Mouse (Mus musculus): ENCODE results near the gene Kcnh5. TPM values are rescaled to one million over a fixed set of nuclear protein-coding genes. Genes with fewer than 3 reads are reported as not detected.

The Kcnh5 gene
- polyA plus RNA-seq, 1 experiment: 0.09 TPM

DNA sequence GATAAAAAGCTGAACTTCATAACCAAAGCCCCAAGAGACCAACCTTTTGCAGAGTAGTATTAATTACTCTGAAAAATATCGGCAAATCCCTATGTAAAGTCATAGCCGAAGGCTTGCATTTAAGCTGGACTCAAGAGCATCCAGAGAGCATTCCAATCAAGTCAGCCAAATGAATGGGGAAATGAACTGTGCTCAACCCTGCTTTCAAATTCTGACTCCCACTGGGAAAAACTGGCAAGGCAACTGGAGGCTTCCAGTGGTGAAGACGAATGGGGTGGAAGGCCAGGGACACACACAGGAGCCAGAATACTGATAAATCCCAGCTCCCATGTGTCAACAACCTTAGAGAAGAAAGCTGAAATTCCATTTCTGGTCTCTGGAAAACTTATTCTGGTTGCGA lies 115.4 kb downstream of the Kcnh5 start:
- Histone ChIP-seq H3K4me3 (ENCODE audit: insufficient read depth, low read depth, low read length) (no peak overlapping the region), H3K36me3 (ENCODE audit: control insufficient read depth, insufficient read depth, low read length) (no peaks in the 10 kb centered on the region), H3K27ac (ENCODE audit: insufficient read depth, low read depth, low read length) (no peak overlapping the region), H3K4me1 (ENCODE audit: control insufficient read depth, insufficient read depth, low read length) (no peaks in the 10 kb centered on the region), H3K27me3 (replicated peaks; ENCODE audit: control insufficient read depth, insufficient read depth, low read length) (no peaks in the 10 kb centered on the region)
- no peak for DNase-seq
- no peak for TF ChIP-seq CTCF (conservative IDR thresholded peaks at IDR 0.05; ENCODE audit: insufficient read depth, insufficient read length, low read depth, low read length)
- no peak for TF ChIP-seq POLR2A (IDR thresholded peaks at IDR 0.05; ENCODE audit: low read depth, low read length)
- 71% methylated on average over 4 of the region's 4 CpGs for WGBS

DNA sequence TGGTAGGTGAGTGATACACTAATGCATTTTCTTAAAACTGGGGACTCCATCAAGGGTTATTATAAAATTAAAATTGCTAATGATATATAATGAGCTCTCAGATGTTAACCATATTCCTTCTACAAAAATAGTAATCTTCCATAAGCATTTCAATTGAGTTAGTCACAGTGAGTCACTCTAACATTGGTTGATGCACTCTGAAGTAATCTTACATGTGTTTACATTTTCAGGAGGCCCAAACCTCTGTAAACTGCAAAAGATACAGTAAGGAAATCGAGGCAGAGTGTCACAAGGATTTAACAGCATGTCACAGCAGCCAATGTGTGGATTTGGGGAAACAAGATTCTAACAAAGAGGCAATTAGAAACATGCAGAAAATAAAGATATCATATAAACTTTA lies 123.4 kb downstream of the Kcnh5 start:
- Histone ChIP-seq H3K27me3 (replicated peaks; ENCODE audit: control insufficient read depth, insufficient read depth, low read length) (no peaks in the 10 kb centered on the region), H3K4me3 (ENCODE audit: insufficient read depth, low read depth, low read length) (no peak overlapping the region), H3K36me3 (ENCODE audit: control insufficient read depth, insufficient read depth, low read length) (no peaks in the 10 kb centered on the region), H3K27ac (ENCODE audit: insufficient read depth, low read depth, low read length) (no peak overlapping the region), H3K4me1 (ENCODE audit: control insufficient read depth, insufficient read depth, low read length) (no peaks in the 10 kb centered on the region)
- no peak for DNase-seq
- TF ChIP-seq POLR2A (IDR thresholded peaks at IDR 0.05; ENCODE audit: low read depth, low read length): no peak
- TF ChIP-seq CTCF (conservative IDR thresholded peaks at IDR 0.05; ENCODE audit: insufficient read depth, insufficient read length, low read depth, low read length): no peak
- WGBS: 67% methylated on average over 1 of the region's 1 CpGs

DNA sequence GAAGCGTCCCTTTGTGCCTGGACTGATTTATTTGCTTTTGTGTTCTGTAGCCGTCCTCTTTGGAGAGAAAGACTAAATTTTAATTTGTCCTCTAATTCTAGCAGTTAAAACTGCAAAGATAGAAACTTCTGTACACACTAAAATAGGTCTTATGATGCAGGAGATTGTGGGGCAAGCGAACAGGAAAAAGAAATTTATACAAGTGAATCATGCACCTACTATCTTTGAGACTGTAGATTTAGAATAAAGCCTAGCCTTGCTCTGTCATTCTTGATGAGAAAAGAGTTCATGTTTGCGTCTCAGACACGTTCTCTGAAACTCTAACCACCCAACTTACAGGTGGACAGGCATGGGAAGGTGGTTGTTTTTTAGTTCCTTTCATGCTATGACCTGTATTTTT lies 140.4 kb downstream of the Kcnh5 start:
- Histone ChIP-seq H3K4me1 (ENCODE audit: control insufficient read depth, insufficient read depth, low read length) (no peaks in the 10 kb centered on the region), H3K4me3 (ENCODE audit: insufficient read depth, low read depth, low read length) (no peak overlapping the region), H3K27me3 (replicated peaks; ENCODE audit: control insufficient read depth, insufficient read depth, low read length) (no peaks in the 10 kb centered on the region), H3K36me3 (ENCODE audit: control insufficient read depth, insufficient read depth, low read length) (no peaks in the 10 kb centered on the region), H3K27ac (ENCODE audit: insufficient read depth, low read depth, low read length) (no peak overlapping the region)
- no peak for DNase-seq
- 75% methylated on average over 5 of the region's 5 CpGs for WGBS
- no peak for TF ChIP-seq CTCF (conservative IDR thresholded peaks at IDR 0.05; ENCODE audit: insufficient read depth, insufficient read length, low read depth, low read length)
- no peak for TF ChIP-seq POLR2A (IDR thresholded peaks at IDR 0.05; ENCODE audit: low read depth, low read length)

DNA sequence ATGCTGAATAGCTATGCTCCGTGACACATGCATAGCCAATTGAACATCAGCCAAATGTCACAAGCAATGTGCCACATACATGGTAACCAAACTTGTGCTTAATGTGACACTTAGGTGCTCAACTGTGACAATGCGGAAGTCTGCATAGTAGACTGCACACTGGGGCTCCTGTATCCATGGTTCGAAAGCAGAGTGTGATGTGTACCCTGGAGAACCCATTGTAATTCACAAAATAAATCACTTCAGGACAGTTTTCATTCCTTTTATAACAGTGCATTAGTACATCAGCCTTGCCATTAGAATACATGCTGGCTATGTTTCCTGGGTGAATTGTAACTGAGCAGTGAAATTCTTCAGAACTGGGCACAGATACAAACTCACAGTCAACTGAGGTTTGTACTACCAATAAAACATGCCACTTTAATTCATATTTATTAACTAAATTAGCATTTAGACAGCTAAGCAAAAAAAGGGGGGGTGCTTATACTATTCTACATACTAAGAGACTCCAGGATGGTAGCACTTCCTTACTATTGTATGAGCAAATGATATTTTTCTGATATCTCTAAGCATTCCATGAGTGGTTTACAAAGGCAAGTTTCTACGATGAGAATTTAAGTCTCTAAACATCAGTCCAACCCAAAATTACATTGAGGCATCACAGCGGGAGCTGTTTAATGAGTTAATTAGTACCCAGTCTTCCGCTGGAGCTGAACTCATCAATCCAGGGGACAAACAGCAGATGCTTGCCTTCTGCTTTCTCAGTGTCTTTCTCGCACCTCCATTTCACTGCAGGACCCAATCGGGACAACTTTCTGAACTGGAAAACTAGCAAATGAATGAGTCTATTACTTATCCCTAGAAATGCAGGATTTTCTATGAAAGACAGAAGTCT lies 144.9 kb downstream of the Kcnh5 start:
- DNase-seq: no peak
- Histone ChIP-seq H3K27me3 (replicated peaks; ENCODE audit: control insufficient read depth, insufficient read depth, low read length) (no peaks in the 10 kb centered on the region), H3K4me1 (ENCODE audit: control insufficient read depth, insufficient read depth, low read length) (no peaks in the 10 kb centered on the region), H3K36me3 (ENCODE audit: control insufficient read depth, insufficient read depth, low read length) (no peaks in the 10 kb centered on the region), H3K27ac (ENCODE audit: insufficient read depth, low read depth, low read length) (no peak overlapping the region), H3K4me3 (ENCODE audit: insufficient read depth, low read depth, low read length) (no peak overlapping the region)
- 69% methylated on average over 8 of the region's 8 CpGs for WGBS
- TF ChIP-seq CTCF (conservative IDR thresholded peaks at IDR 0.05; ENCODE audit: insufficient read depth, insufficient read length, low read depth, low read length): no peak
- TF ChIP-seq POLR2A (IDR thresholded peaks at IDR 0.05; ENCODE audit: low read depth, low read length): no peak

DNA sequence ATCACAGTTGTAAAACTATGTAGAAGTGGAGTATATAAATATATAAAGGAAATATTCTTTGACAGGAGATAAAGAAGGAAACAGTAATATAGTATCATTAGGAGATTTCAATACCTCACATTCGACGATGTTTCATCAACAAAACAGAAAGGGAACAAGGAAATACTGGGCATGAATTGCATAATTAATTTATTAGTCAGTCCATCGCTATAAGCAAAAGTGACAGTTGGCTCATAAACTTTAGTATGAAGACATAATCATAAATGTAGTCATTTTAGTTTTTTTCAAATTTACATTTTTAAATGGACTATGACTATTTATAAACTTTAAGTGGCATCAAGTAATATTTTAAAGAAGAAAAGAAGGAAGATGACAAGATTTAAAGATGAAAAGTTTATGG lies 205.9 kb downstream of the Kcnh5 start:
- Histone ChIP-seq H3K27me3 (replicated peaks; ENCODE audit: control insufficient read depth, insufficient read depth, low read length) (no peaks in the 10 kb centered on the region), H3K4me1 (ENCODE audit: control insufficient read depth, insufficient read depth, low read length) (no peaks in the 10 kb centered on the region), H3K27ac (ENCODE audit: insufficient read depth, low read depth, low read length) (no peak overlapping the region), H3K4me3 (ENCODE audit: insufficient read depth, low read depth, low read length) (no peak overlapping the region), H3K36me3 (ENCODE audit: control insufficient read depth, insufficient read depth, low read length) (no peaks in the 10 kb centered on the region)
- no peak for DNase-seq
- no peak for TF ChIP-seq POLR2A (IDR thresholded peaks at IDR 0.05; ENCODE audit: low read depth, low read length)
- no peak for TF ChIP-seq CTCF (conservative IDR thresholded peaks at IDR 0.05; ENCODE audit: insufficient read depth, insufficient read length, low read depth, low read length)
- WGBS: 85% methylated on average over 3 of the region's 3 CpGs

DNA sequence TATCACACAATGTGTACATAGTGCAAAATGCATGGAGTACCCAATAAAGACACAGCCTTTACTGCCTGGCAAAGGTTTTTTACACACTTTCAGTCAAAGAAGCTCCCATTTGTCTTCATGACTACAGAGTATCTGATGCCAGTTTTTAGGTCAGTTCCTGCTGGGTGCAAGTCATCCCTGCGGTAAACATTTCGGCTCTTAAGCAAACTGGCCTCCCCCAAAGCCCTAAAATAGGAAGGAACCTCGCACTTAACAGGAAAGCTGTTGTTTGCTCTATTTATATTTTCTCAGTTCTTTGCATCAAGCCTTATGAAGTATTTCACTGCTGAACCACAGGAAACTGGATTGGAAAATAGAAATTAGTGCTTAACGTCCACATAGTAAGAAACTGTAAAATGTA lies 207.7 kb downstream of the Kcnh5 start:
- no peak overlapping the region for H3K27ac ChIP-seq (ENCODE audit: insufficient read depth, low read depth, low read length)
- no peak overlapping the region for H3K4me3 ChIP-seq (ENCODE audit: insufficient read depth, low read depth, low read length)
- WGBS: 49% methylated on average over 4 of the region's 4 CpGs
- no peaks in the 10 kb centered on the region for H3K36me3 ChIP-seq (ENCODE audit: control insufficient read depth, insufficient read depth, low read length)
- H3K27me3 ChIP-seq (replicated peaks; ENCODE audit: control insufficient read depth, insufficient read depth, low read length): no peaks in the 10 kb centered on the region
- TF ChIP-seq POLR2A (IDR thresholded peaks at IDR 0.05; ENCODE audit: low read depth, low read length): no peak
- TF ChIP-seq CTCF (conservative IDR thresholded peaks at IDR 0.05; ENCODE audit: insufficient read depth, insufficient read length, low read depth, low read length): no peak
- no peaks in the 10 kb centered on the region for H3K4me1 ChIP-seq (ENCODE audit: control insufficient read depth, insufficient read depth, low read length)
- no peak for DNase-seq

DNA sequence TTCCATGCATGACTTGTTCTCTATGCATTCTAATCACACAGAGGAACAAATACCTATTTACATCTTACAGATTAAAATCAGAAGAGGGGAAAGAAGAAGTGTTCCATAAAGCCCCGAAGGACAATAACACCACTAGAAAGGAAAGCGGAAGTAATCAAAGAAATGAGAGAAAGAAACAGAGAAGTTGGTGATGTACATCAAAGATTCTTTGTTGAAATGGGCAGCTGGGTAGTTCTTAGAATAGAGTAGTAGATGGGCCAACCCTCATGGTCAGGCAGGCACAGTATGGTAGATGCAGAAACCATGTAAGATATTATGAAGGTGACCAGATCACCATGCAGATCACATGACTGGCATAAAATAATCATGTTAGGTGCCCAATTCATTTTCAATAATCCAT lies 210.9 kb downstream of the Kcnh5 start:
- H3K27ac ChIP-seq (ENCODE audit: insufficient read depth, low read depth, low read length): no peak overlapping the region
- H3K4me1 ChIP-seq (ENCODE audit: control insufficient read depth, insufficient read depth, low read length): no peaks in the 10 kb centered on the region
- 94% methylated on average over 2 of the region's 2 CpGs for WGBS
- DNase-seq: no peak
- no peaks in the 10 kb centered on the region for H3K27me3 ChIP-seq (replicated peaks; ENCODE audit: control insufficient read depth, insufficient read depth, low read length)
- no peaks in the 10 kb centered on the region for H3K36me3 ChIP-seq (ENCODE audit: control insufficient read depth, insufficient read depth, low read length)
- no peak overlapping the region for H3K4me3 ChIP-seq (ENCODE audit: insufficient read depth, low read depth, low read length)
- TF ChIP-seq POLR2A (IDR thresholded peaks at IDR 0.05; ENCODE audit: low read depth, low read length) (no peak), CTCF (conservative IDR thresholded peaks at IDR 0.05; ENCODE audit: insufficient read depth, insufficient read length, low read depth, low read length) (no peak)

All from kidney, adult 2 months (tissue).